Mouse (Mus musculus): ENCODE measurements around the gene Plekha7.

Plekha7 gene

GRCm38 (mm10) chr7:116292377-116292776 is 15.8 kb downstream of the Plekha7 start:
- intact Hi-C loops (cut with DNase I), result no loop called here

- intact Hi-C loops (cut with DNase I), result no loop called here
Measured at GRCm38 (mm10) chr7:116290559-116290958, 17.6 kb downstream of the Plekha7 start.

- intact Hi-C loops (cut with DNase I), result no loop called here
Measured at GRCm38 (mm10) chr7:116288996-116289395, 19.2 kb downstream of the Plekha7 start.

- intact Hi-C loops (cut with DNase I), result no loop called here
Measured at GRCm38 (mm10) chr7:116287959-116288358, 20.2 kb downstream of the Plekha7 start.

GRCm38 (mm10) chr7:116286611-116287355 is 21.4 kb downstream of the Plekha7 start:
- intact Hi-C loops (cut with DNase I), result no loop called here

GRCm38 (mm10) chr7:116286173-116286572 is 22.0 kb downstream of the Plekha7 start:
- intact Hi-C loops (cut with DNase I), result no loop called here

GRCm38 (mm10) chr7:116285216-116285615 is 23.0 kb downstream of the Plekha7 start:
- intact Hi-C loops (cut with DNase I), result no loop called here

GRCm38 (mm10) chr7:116282755-116283154 is 25.4 kb downstream of the Plekha7 start:
- intact Hi-C loops (cut with DNase I), result no loop called here

GRCm38 (mm10) chr7:116280126-116280525 is 28.1 kb downstream of the Plekha7 start:
- intact Hi-C loops (cut with DNase I), result no loop called here

- intact Hi-C loops (cut with DNase I), result no loop called here
Measured at GRCm38 (mm10) chr7:116278280-116278679, 29.9 kb downstream of the Plekha7 start.

- intact Hi-C loops (cut with DNase I), result no loop called here
Measured at GRCm38 (mm10) chr7:116276315-116276714, 31.9 kb downstream of the Plekha7 start.

- intact Hi-C loops (cut with DNase I), result no loop called here
Measured at GRCm38 (mm10) chr7:116273111-116273510, 35.1 kb downstream of the Plekha7 start.

- intact Hi-C loops (cut with DNase I), result no loop called here
Measured at GRCm38 (mm10) chr7:116269501-116269995, 38.6 kb downstream of the Plekha7 start.

GRCm38 (mm10) chr7:116268113-116268926 is 39.9 kb downstream of the Plekha7 start:
- intact Hi-C loops (cut with DNase I), result no loop called here

GRCm38 (mm10) chr7:116263281-116263680 is 44.9 kb downstream of the Plekha7 start:
- intact Hi-C loops (cut with DNase I), result loop anchor here (5.0 kb wide), 1 partner anchor 44 kb away; the partner anchor contains the start of gene Plekha7

- intact Hi-C loops (cut with DNase I), result loop anchor here (5.0 kb wide), 1 partner anchor 45 kb away; the partner anchor contains the start of gene Plekha7
Measured at GRCm38 (mm10) chr7:116262508-116262907, 45.7 kb downstream of the Plekha7 start.

- intact Hi-C loops (cut with DNase I), result loop anchor here (5.0 kb wide), 1 partner anchor 45 kb away; the partner anchor contains the start of gene Plekha7
Measured at GRCm38 (mm10) chr7:116262101-116262500, 46.1 kb downstream of the Plekha7 start.

GRCm38 (mm10) chr7:116260826-116261615 is 47.2 kb downstream of the Plekha7 start:
- intact Hi-C loops (cut with DNase I), result loop anchor here (5.0 kb wide), 1 partner anchor 46 kb away; the partner anchor contains the start of gene Plekha7

- intact Hi-C loops (cut with DNase I), result no loop called here
Measured at GRCm38 (mm10) chr7:116258464-116259185, 49.6 kb downstream of the Plekha7 start.

GRCm38 (mm10) chr7:116257953-116258352 is 50.2 kb downstream of the Plekha7 start:
- intact Hi-C loops (cut with DNase I), result no loop called here

Measured in adrenal gland (tissue).